Mouse (Mus musculus): Measurements from ENCODE around the gene I0C0044D17Rik.

I0C0044D17Rik gene

GRCm38 (mm10) chr4:98777464-98777863 is 46.2 kb downstream of the I0C0044D17Rik start:
- no peak for DNase-seq (ENCODE audit: low read depth, low spot score)

DNA sequence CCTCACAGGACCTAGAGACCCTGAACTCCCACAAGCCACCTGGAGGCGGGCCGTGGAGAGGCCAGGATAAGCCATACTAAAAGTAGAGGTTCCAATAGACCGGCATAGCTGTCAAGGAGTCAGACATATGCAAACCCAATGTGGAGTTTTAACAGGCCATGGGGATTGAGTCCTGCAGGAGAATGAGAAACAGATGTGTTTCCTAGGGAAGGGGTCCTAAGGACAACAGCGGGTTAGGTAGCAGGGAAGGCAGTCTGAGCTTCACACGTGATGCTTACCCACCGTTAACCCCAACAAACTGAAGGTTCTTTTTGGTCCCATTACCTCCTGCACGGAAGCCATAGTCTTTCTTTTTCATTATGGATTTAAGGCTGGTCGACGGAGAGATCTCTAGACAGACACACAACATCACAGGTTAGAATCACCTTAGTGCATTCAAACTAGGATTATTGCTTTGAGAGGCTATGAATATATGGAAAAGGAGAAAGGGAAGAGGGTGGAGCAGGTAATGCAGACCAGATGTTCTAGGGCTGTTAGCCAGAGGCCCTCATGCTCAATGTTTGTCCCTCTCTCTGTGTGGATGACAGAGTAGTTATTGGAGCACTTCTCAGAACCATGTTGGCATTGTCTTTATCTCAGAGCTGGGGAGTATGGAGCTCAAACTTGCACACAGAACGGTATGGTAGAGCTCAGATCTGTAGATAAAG is 46.8 kb downstream of the I0C0044D17Rik start:
- no peak for DNase-seq (ENCODE audit: low read depth, low spot score)

GRCm38 (mm10) chr4:98773785-98774184 is 49.9 kb downstream of the I0C0044D17Rik start:
- DNase-seq (ENCODE audit: low read depth, low spot score), result no peak

Data from telencephalon, adult 2 months (tissue).